Mouse (Mus musculus) intestine, embryonic 16.5 days (tissue): ENCODE data around the gene Fastkd5. TPM values are rescaled to one million over a fixed set of nuclear protein-coding genes. Genes with fewer than 3 reads are reported as not detected.

Source experiments
- ATAC-seq: fragments of 200-750 bp; cut with Nextera tagmentation; 2 replicates; pipeline ENCODE4 v1.8.0; 2017; ENCODE audit warnings: moderate TSS enrichment, moderate library complexity
- H3K27ac ChIP-seq: fragments of 300-500 bp; sonication (generic); 2 replicates; pipeline ENCODE4 v1.5.1; 2014; ENCODE audit warnings: mild to moderate bottlenecking, low read length
- H3K27me3 ChIP-seq: fragments of 300-500 bp; sonication (generic); replicated peaks from 2 replicates; pipeline ENCODE4 v1.6.1; 2014; ENCODE audit warnings: low read length, control low read depth, mixed read lengths; ENCODE audit not compliant: control insufficient read depth, insufficient read depth
- H3K36me3 ChIP-seq: fragments of 300-500 bp; sonication (generic); 2 replicates; pipeline ENCODE4 v1.6.1; 2014; ENCODE audit warnings: low read length, control low read depth; ENCODE audit not compliant: control insufficient read depth, insufficient read depth
- H3K4me1 ChIP-seq: fragments of 300-500 bp; sonication (generic); 2 replicates; pipeline ENCODE4 v1.6.1; 2014; ENCODE audit warnings: low read length, control low read depth, mixed read lengths; ENCODE audit not compliant: control insufficient read depth, insufficient read depth
- H3K4me2 ChIP-seq: fragments of 300-500 bp; sonication (generic); 2 replicates; pipeline ENCODE4 v1.6.1; 2014; ENCODE audit warnings: low read depth, low read length, control low read depth
- H3K4me3 ChIP-seq: fragments of 300-500 bp; sonication (generic); 2 replicates; pipeline ENCODE4 v1.5.1; 2014; ENCODE audit warnings: mild to moderate bottlenecking, low read length
- H3K9ac ChIP-seq: fragments of 300-500 bp; sonication (generic); 2 replicates; pipeline ENCODE4 v1.6.1; 2014; ENCODE audit warnings: low read depth, low read length
- H3K9me3 ChIP-seq: fragments of 300-500 bp; sonication (generic); 2 replicates; pipeline ENCODE4 v1.6.1; 2016; ENCODE audit warnings: low read length, control low read depth; ENCODE audit not compliant: control insufficient read depth
- WGBS: fragments of 180-500 bp; shearing (Covaris S2); extraction: QIAGEN DNeasy Blood & Tissue Kit; methylation state at CpG from one replicate; pipeline ENCODE4 v1.1.7; 2014; 5-methylcytosine and 5-hydroxymethylcytosine counted together
- polyA plus RNA-seq: library from polyadenylated mRNA; unstranded; fragments of >200 nt; fragmentation: Nextera tagmentation; extraction: Ambion mirVana; gene quantifications from 2 replicates; pipeline ENCODE4 v1.2.1, GENCODE M21; 2015

Fastkd5 gene
- polyA plus RNA-seq, 1 experiment from 2014 or later = 16.2 TPM

DNA sequence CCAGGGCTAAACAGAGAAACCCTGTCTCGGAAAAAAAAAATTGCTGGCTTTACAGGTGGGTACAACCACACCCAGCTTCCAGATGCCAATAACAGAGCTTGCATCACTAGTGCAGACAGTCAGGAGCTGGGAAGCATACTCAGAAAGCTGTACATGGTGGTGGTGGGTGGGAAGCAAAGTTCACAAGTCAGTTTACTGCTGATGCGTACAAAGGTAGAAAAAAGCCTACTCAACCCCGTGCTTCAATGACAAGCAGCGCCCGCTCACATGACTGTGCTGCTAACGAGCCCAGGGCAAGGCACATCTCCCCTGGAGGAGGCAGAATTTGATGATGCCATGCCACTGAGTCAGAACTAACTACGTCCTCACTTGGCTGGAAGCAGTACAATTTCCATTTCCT is 10.9 kb downstream of the Fastkd5 start:
- H3K4me2 ChIP-seq = no peak overlapping the region
- H3K27ac ChIP-seq = no peak overlapping the region
- no peak for ATAC-seq
- H3K4me3 ChIP-seq = no peak overlapping the region
- WGBS = 88% methylated on average over 7 of the region's 7 CpGs
- no peak overlapping the region for H3K9ac ChIP-seq
- no peaks in the 10 kb centered on the region for H3K4me1 ChIP-seq
- H3K9me3 ChIP-seq = no peaks in the 10 kb centered on the region
- H3K27me3 ChIP-seq = no peaks in the 10 kb centered on the region
- peaks cover 20% of the 10 kb centered on the region for H3K36me3 ChIP-seq

- H3K9ac ChIP-seq = no peak overlapping the region
- H3K27ac ChIP-seq = no peak overlapping the region
- H3K4me1 ChIP-seq = no peaks in the 10 kb centered on the region
- ATAC-seq = no peak
- H3K4me2 ChIP-seq = no peak overlapping the region
- no peak overlapping the region for H3K4me3 ChIP-seq
- peaks cover 17% of the 10 kb centered on the region for H3K36me3 ChIP-seq
- no peaks in the 10 kb centered on the region for H3K9me3 ChIP-seq
- H3K27me3 ChIP-seq = no peaks in the 10 kb centered on the region
- WGBS = 61% methylated on average over 3 of the region's 3 CpGs
Measured at GRCm38 (mm10) chr2:130613091-130613490, 16.7 kb downstream of the Fastkd5 start.

DNA sequence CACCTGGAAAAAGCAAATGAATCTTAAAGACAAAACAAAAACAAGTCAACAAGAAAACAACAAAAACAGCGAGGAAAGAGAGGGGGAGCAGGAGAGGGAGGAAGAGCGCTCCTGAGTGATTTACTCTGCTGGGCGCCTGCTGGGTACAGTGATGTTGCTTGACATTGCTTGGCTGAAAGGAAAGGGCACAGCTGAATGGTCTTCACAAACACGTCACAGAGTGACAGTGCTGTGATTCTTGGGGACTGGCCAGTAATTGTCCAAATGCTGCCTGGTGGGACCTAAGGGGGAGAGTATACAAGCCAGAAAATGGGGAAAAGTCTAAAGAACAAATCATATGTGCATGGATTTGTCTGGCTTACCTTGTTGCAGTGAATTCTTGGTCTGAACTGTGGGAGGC is 27.6 kb downstream of the Fastkd5 start:
- Histone ChIP-seq H3K4me2 (no peak overlapping the region), H3K36me3 (peaks cover 16% of the 10 kb centered on the region), H3K27me3 (no peaks in the 10 kb centered on the region), H3K4me1 (no peaks in the 10 kb centered on the region), H3K27ac (no peak overlapping the region), H3K9ac (no peak overlapping the region), H3K9me3 (no peaks in the 10 kb centered on the region), H3K4me3 (no peak overlapping the region)
- 86% methylated on average over 4 of the region's 4 CpGs for WGBS
- ATAC-seq = no peak

- H3K27ac ChIP-seq = no peak overlapping the region
- H3K4me1 ChIP-seq = no peaks in the 10 kb centered on the region
- no peaks in the 10 kb centered on the region for H3K27me3 ChIP-seq
- WGBS = 79% methylated on average over 3 of the region's 3 CpGs
- ATAC-seq = no peak
- H3K4me3 ChIP-seq = no peak overlapping the region
- no peak overlapping the region for H3K9ac ChIP-seq
- H3K36me3 ChIP-seq = peaks cover 19% of the 10 kb centered on the region
- no peak overlapping the region for H3K4me2 ChIP-seq
- H3K9me3 ChIP-seq = no peaks in the 10 kb centered on the region
Measured at GRCm38 (mm10) chr2:130598399-130598798, 31.4 kb downstream of the Fastkd5 start.

DNA sequence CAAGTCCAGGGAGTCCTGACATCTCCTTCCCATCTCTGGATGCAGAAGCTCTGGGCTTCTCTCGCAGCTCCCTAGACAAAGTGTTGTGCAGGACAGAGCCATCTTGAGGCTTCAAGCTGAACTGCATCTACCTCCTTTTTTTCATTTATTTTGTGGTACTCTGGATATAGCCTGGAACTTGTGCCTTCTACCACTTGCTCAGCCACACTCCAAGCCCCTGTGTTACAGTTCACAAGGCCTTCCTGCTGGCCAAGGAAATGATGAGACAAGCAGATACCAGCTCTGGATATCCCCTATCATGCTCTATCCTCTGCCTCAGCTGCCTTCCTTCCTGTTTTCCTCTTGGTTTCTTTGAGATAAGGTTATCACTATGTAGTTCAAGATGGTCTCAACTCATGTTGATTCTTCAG is 32.2 kb downstream of the Fastkd5 start:
- Histone ChIP-seq H3K36me3 (peaks cover 16% of the 10 kb centered on the region; the same call in 1 of the 2 replicates), H3K4me1 (no peaks in the 10 kb centered on the region), H3K27me3 (no peaks in the 10 kb centered on the region), H3K9ac (no peak overlapping the region), H3K4me2 (no peak overlapping the region), H3K27ac (no peak overlapping the region), H3K9me3 (no peaks in the 10 kb centered on the region), H3K4me3 (no peak overlapping the region)
- 14% methylated on average over 1 of the region's 1 CpGs for WGBS
- ATAC-seq = no peak

- H3K36me3 ChIP-seq = peaks cover 16% of the 10 kb centered on the region; the same call in 1 of the 2 replicates
- H3K4me3 ChIP-seq = no peak overlapping the region
- H3K9me3 ChIP-seq = no peaks in the 10 kb centered on the region
- WGBS = 85% methylated on average over 1 of the region's 1 CpGs
- H3K27ac ChIP-seq = no peak overlapping the region
- no peaks in the 10 kb centered on the region for H3K27me3 ChIP-seq
- no peak overlapping the region for H3K4me2 ChIP-seq
- no peak for ATAC-seq
- H3K4me1 ChIP-seq = no peaks in the 10 kb centered on the region
- no peak overlapping the region for H3K9ac ChIP-seq
Measured at GRCm38 (mm10) chr2:130595596-130595995, 34.2 kb downstream of the Fastkd5 start.

DNA sequence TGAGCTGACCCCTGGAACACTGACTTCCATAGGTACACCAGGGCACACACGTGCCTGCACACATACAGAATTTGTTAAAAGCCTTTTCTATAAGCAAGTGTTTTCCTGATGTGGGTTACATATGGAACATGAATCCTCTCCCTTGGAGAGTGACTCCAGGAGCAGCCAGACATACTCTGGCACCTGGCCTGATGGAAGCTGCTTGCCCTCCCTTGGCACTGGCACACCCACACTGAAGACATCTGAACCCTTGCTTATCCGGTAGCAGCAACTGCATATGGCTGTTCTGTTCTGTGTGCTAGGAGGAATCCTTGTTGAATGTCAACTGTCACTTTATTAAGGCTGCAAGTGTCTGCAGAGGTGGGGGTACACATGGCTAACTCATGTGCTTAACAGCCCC is 38.8 kb downstream of the Fastkd5 start:
- WGBS = 90% methylated on average over 2 of the region's 2 CpGs
- H3K4me2 ChIP-seq = no peak overlapping the region
- no peak for ATAC-seq
- no peaks in the 10 kb centered on the region for H3K27me3 ChIP-seq
- no peaks in the 10 kb centered on the region for H3K36me3 ChIP-seq
- no peaks in the 10 kb centered on the region for H3K4me1 ChIP-seq
- H3K27ac ChIP-seq = no peak overlapping the region
- no peak overlapping the region for H3K4me3 ChIP-seq
- H3K9me3 ChIP-seq = no peaks in the 10 kb centered on the region
- no peak overlapping the region for H3K9ac ChIP-seq

DNA sequence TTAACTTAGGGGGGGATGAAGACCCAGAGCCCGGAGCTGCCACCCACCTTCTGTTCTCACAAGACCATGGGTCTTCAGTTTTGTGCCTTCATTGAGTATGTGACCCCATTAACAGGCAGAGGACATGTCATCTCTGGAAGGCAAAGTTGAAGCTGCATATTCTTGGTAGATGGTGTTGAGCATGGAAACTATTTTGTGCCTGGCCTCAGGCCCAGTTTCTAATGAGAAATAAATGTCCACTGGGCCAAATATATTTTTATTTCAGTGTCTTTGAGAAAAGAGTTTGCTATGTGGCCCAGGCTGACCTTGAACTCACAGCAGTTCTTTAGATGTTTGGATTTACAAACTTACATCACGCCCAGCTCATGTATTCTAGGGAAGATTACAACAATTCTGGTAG is 40.1 kb downstream of the Fastkd5 start:
- no peak for ATAC-seq
- H3K9me3 ChIP-seq = no peaks in the 10 kb centered on the region
- no peak overlapping the region for H3K4me3 ChIP-seq
- H3K4me2 ChIP-seq = no peak overlapping the region
- no peak overlapping the region for H3K9ac ChIP-seq
- H3K27ac ChIP-seq = no peak overlapping the region
- 93% methylated on average over 2 of the region's 2 CpGs for WGBS
- no peaks in the 10 kb centered on the region for H3K4me1 ChIP-seq
- H3K36me3 ChIP-seq = no peaks in the 10 kb centered on the region
- no peaks in the 10 kb centered on the region for H3K27me3 ChIP-seq

DNA sequence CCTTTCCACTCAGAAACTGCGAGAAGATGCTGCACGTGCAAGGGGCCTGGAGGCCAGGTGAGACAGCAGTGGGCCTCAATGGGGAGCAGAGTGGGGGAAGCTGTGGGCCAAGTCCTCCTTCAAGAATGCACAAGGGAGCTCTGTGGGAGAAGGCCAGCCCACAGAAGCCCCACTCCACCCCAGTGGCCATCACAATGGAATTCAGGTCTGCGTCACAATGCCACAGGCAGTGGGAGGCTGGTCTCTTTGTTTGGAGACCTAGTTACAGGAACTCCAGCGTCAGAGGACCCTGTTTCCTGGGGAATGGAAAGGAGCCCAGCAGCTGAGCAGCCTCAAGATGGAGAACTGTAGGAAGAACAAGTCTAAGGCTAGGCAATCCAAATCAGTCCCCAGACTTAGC is 40.7 kb downstream of the Fastkd5 start:
- Histone ChIP-seq H3K9me3 (no peaks in the 10 kb centered on the region), H3K9ac (no peak overlapping the region), H3K4me1 (no peaks in the 10 kb centered on the region), H3K4me2 (no peak overlapping the region), H3K36me3 (no peaks in the 10 kb centered on the region), H3K4me3 (no peak overlapping the region), H3K27me3 (no peaks in the 10 kb centered on the region), H3K27ac (no peak overlapping the region)
- 67% methylated on average over 4 of the region's 4 CpGs for WGBS
- no peak for ATAC-seq

DNA sequence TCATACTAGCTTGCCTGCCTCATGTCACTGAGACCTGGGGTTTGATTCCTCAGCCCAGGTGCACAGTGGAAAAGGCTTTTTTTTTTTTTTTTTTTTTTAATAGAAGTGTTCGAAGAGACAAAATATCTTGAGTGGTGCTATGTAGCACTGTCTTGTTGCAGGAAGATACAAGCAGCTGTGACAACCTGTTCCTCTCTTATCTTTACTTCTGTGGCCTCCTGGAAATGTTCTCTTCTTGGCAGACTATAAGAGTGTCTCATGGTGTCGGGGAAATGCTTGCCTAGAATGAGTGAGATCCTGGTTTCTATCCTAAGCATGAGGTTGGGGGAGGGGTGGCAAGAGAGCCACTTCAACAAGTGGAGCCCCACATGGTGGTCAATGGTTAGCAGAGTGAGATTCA is 41.5 kb downstream of the Fastkd5 start:
- no peaks in the 10 kb centered on the region for H3K9me3 ChIP-seq
- 63% methylated on average over 2 of the region's 2 CpGs for WGBS
- H3K9ac ChIP-seq = no peak overlapping the region
- H3K4me3 ChIP-seq = no peak overlapping the region
- H3K36me3 ChIP-seq = no peaks in the 10 kb centered on the region
- ATAC-seq = no peak
- H3K27me3 ChIP-seq = no peaks in the 10 kb centered on the region
- H3K4me2 ChIP-seq = no peak overlapping the region
- no peaks in the 10 kb centered on the region for H3K4me1 ChIP-seq
- no peak overlapping the region for H3K27ac ChIP-seq
